Mouse (Mus musculus) myocyte (in vitro differentiated cells): ENCODE data around the gene Tmem131l.

Experiments
- CEBPB ChIP-seq: IDR thresholded peaks from 2 replicates; pipeline ENCODE4 v1.6.1; 2011; ENCODE audit warnings: mild to moderate bottlenecking, moderate library complexity; ENCODE audit not compliant: poor library complexity, insufficient read depth, severe bottlenecking
- E2F4 ChIP-seq: IDR thresholded peaks from one replicate; pipeline ENCODE4 v1.6.1; 2011; ENCODE audit warnings: mild to moderate bottlenecking, control low read depth, moderate library complexity; ENCODE audit not compliant: insufficient read depth
- MYOD1 ChIP-seq, 3 experiments: IDR thresholded peaks; one replicate each; pipeline ENCODE4 v1.6.1; 2011; ENCODE audit warnings: control low read depth in 2 of 3, low read depth in 2 of 3, mild to moderate bottlenecking in 2 of 3, moderate library complexity in 1 of 3; ENCODE audit not compliant: insufficient read length in 2 of 3, control insufficient read depth in 1 of 3
- MYOG ChIP-seq, 3 experiments: IDR thresholded peaks; one replicate each; pipeline ENCODE4 v1.6.1; 2011; ENCODE audit warnings: control low read depth in 2 of 3, low read depth in 2 of 3, mild to moderate bottlenecking in 2 of 3; ENCODE audit not compliant: insufficient read length in 2 of 3, control insufficient read depth in 1 of 3, insufficient read depth in 1 of 3
- POLR2A ChIP-seq: IDR thresholded peaks from one replicate; pipeline ENCODE4 v1.6.1; 2011; ENCODE audit warnings: low read depth, mild to moderate bottlenecking, control low read depth, moderate library complexity; ENCODE audit not compliant: insufficient read length
- POLR2AphosphoS2 ChIP-seq: IDR thresholded peaks from one replicate; pipeline ENCODE4 v1.6.1; 2011; ENCODE audit warnings: low read depth, control low read depth; ENCODE audit not compliant: insufficient read length
- SRF ChIP-seq: IDR thresholded peaks from one replicate; pipeline ENCODE4 v1.6.1; 2011; ENCODE audit warnings: low read depth; ENCODE audit not compliant: control insufficient read depth, insufficient read length
- TCF12 ChIP-seq: IDR thresholded peaks from one replicate; pipeline ENCODE4 v1.6.1; 2011; ENCODE audit warnings: mild to moderate bottlenecking, control low read depth; ENCODE audit not compliant: poor library complexity, insufficient read depth, severe bottlenecking
- USF1 ChIP-seq: IDR thresholded peaks from one replicate; pipeline ENCODE4 v1.6.1; 2011; ENCODE audit warnings: low read depth, mild to moderate bottlenecking, control low read depth, moderate library complexity

DNA sequence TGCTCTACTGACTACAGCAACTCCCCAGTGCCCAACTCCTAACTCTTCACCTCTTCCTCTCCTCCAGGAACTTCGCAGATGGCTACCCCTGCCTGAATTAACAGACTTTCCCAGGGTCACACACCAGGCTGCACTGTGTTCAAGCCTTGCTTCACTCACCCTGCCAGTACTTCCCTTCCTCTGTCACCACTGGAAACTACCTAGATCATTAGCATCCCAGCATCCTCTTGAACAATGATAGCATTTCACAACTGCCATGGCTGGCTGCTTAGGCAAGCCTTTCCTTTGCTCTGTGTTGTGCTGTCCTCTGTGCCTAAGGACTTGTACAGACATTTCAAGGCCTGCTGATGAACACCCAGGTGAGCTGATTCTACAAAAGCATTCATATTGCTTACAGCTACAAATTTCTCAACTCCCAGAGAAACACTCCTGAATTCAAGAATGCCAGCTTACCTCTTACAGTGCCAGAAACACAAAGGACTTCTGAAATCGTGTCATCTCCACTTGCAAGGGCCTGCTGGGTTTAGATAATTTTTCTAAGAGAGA is 23.5 kb upstream of the Tmem131l start:
- TF ChIP-seq MYOD1 (IDR thresholded peaks at IDR 0.05; ENCODE audit: control insufficient read depth in 1 of 3, insufficient read length in 2 of 3, low read depth in 2 of 3) (no peak), E2F4 (no peak), POLR2A (no peak), CEBPB (no peak), USF1 (no peak), MYOG (IDR thresholded peaks at IDR 0.05; ENCODE audit: control insufficient read depth in 1 of 3, insufficient read depth in 1 of 3, insufficient read length in 2 of 3, low read depth in 2 of 3) (no peak), TCF12 (no peak), SRF (no peak), POLR2AphosphoS2 (no peak)
